Mouse (Mus musculus) adrenal gland, postnatal 25 days (tissue): Measurements from ENCODE around the gene Vps13d. TPM values are rescaled to one million over a fixed set of nuclear protein-coding genes. Genes with fewer than 3 reads are reported as not detected.

Source experiments
- DNase-seq: peaks from one replicate; pipeline ENCODE4 v3.0.0; 2021; ENCODE audit warnings: mixed read lengths
- total RNA-seq: library from RNA; stranded (reverse); gene quantifications from 2 replicates; pipeline ENCODE4 v1.2.3, GENCODE M21; 2021

Gene Vps13d
- total RNA-seq, 1 experiment from 2014 or later: 73.1 TPM

- DNase-seq: no peak
These were observed 115.5 kb downstream of the Vps13d start for GRCm38 (mm10) chr4:145079324-145079723.

DNA sequence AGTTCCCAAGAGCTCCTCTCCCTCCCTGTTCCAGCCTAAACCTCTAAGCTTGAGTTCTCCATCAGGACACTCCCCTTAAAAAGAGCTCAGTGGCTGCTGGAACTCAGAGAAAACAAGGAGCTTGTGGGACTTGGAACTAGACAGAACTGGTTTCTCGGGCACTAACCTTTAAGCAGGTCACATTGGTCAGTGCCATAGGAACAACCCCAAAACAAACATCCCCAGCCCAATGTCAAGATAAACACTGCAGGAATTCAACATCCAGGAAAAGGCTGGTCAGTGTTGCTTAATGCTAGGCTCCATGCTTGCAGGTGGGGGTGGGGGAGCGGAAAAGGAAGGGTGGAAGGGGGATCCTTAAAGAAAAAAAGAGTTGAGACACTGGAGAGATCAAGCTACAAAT is 120.5 kb downstream of the Vps13d start:
- no peak for DNase-seq

DNA sequence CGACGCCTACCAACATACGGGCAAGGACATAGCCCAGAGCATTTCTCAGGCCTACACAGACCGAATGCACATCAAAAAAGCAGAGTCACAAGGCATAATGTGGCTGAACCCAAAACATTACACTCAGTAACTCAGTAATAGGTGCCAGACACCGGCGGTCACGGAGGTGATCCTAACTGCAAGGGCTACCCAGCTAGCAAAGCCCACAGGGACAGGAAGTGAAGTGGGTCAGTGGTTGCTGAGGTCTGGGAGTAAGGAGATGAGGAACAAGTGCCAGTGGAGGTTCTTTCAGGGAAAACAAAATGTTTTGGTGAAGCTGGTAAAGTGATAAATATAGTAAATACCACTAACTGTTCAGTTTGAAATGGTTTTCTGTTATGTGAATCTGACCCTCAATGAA is 121.1 kb downstream of the Vps13d start:
- no peak for DNase-seq

DNA sequence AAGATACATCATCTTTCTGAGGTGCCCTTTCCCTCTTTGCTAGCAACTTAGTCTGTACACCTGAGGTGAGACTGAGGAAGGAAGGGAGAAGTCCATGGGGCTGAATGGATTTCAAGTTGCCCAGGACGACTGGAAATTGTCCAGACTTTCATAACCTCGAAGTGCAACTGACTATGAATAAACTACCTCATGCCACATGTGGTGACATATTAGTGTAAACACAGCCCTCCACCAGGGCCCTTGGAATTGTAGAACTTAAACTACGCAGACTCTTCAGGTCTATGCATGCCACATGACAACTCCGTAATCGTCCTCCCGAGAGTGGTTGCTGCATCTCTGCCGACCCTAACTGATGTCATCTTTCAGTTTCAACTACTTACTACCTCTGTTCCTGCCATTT is 122.9 kb downstream of the Vps13d start:
- no peak for DNase-seq

DNA sequence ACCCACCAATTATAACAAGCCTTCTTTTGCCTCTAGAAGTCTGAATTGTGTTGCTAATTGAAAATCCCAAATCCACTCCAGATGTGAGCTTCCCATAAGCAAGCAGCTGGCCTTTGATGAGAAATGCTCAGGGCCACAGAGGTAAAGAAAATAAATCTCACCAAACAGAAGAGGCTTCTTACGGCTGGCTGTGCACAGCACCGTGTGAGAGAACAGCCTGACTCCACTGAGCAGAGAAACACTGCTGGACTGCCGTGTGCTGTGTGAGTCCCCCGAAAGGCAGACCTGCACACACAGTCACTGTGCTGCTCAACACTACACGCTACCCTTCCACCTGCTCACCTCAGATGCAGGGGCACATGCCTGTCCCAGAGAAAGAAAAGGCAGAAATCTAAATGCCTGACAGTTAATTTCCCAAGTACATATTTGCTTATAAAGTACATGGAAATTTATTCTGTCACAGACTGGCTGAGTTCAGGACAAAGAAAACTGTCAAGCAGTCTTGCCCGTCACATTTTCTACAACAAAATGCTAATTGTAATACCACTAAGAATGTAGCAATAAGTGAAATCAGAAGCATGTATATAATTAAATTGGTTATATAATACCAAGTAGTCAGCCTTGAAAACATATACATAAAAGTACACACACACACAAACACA is 127.7 kb downstream of the Vps13d start:
- no peak for DNase-seq

GRCm38 (mm10) chr4:145066336-145067018 is 128.3 kb downstream of the Vps13d start:
- no peak for DNase-seq

DNA sequence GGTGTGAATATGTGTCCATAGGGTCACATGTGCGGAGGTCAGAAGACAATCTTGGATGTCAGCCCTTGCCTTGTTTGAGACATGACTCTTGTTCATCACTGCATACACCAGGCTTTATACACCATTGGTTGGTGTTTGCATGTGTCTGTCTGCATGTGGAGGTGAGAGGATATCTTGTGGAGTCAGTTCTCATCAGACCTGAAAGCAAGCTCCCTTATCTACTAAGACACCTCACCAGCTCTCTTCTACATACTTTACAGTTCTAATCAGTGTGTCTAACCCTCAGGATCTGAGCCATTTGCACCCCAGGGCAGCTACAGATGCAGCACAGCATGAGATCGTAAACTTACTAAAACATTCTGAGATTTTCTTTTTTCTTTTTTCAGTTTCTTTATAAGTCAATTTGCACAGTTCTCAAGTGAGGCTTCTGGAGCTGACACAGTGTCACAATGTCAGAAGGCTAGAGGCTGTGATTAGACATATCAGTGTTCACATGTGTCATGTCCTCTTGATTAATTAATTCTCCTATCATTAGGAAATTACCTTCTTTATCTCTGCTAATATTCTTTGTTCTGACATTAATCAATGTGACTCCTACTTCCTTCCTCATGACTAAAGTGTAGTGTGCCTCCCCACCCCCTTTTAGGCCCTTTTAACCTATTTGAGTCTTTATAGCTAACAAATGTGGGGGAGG is 135.9 kb downstream of the Vps13d start:
- DNase-seq: no peak

GRCm38 (mm10) chr4:145056346-145056745 is 138.5 kb downstream of the Vps13d start:
- DNase-seq: no peak

DNA sequence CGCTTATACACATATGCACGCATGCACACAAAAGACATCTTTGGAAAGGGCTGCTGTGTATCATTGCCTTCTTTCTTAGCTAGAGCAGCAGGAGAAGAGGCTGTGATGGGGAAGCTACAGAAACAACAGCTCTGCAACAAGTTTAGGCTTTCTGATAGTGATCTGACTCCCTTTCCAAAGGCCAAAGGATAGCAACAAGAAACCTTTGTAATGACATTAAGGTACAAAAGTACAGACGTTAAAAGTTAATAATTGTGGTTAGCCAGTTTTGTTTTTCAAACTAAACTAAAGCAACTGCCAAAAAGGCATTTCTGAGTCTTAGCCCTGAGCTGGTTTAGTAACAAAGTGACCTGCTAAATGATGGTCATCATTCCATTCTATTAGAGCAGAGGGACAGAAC is 139.0 kb downstream of the Vps13d start:
- no peak for DNase-seq

- no peak for DNase-seq
These were observed 140.4 kb downstream of the Vps13d start for GRCm38 (mm10) chr4:145054369-145054768.

- no peak for DNase-seq
These were observed 142.1 kb downstream of the Vps13d start for GRCm38 (mm10) chr4:145052697-145053096.

DNA sequence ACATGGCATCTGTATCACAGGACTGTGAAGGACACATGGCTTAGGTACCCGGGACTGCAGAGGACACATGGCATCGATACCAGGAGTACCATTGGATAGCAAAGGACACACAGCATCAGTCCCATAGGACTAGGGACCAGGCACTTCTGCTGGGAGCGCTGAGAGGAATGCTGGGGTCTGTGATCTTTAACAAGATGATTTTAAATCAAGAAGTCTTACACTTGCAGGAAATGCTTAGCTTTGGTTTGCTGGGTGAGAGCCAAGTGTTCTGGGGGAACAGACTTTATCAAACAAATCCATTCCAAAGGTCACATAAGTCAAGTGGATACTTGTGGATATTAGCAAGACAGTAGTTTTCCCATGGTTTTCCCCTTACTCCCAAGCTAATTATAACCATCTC is 142.5 kb downstream of the Vps13d start:
- DNase-seq: no peak

GRCm38 (mm10) chr4:145051209-145051969 is 143.4 kb downstream of the Vps13d start:
- no peak for DNase-seq

- no peak for DNase-seq
These were observed 144.1 kb downstream of the Vps13d start for GRCm38 (mm10) chr4:145050518-145051208.

DNA sequence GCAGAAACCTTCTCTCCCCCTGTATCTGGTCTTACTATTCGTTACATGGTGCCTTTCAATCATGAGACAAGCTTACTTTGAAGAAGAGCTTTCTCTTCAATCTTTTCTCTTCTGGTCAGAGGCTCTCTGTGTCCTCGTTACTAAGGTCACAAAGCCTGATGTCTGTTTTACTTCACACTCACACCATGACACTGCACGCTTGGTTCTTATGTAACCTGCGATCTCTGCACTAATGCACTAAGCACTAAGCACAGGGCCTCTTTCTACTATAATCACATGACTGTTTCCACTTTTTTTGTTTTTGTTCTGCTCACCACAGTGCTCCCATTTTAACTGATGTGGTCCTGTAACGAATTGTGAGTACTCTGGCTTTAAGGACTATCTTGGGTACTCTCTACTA is 146.8 kb downstream of the Vps13d start:
- no peak for DNase-seq

DNA sequence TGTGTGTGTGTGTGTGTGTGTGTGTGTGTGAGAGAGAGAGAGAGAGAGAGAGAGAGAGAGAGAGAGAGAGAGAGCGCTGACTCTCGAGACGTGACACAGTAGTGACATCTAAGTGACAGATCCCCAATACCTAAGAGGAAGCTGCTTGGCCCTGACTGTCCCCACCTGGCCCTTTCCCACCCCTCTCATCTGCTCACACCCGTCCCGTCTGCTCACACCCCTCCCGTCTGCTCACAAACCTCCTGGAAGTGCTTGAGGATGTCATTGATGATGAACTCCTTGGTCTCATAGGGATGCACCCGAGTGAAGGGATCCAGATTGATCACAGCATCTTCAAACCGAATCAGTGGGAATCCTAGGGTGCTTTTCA is 148.8 kb downstream of the Vps13d start:
- no peak for DNase-seq

- DNase-seq: no peak
These were observed 149.3 kb downstream of the Vps13d start for GRCm38 (mm10) chr4:145045312-145046031.

- no peak for DNase-seq
These were observed 153.5 kb downstream of the Vps13d start for GRCm38 (mm10) chr4:145041223-145041870.

DNA sequence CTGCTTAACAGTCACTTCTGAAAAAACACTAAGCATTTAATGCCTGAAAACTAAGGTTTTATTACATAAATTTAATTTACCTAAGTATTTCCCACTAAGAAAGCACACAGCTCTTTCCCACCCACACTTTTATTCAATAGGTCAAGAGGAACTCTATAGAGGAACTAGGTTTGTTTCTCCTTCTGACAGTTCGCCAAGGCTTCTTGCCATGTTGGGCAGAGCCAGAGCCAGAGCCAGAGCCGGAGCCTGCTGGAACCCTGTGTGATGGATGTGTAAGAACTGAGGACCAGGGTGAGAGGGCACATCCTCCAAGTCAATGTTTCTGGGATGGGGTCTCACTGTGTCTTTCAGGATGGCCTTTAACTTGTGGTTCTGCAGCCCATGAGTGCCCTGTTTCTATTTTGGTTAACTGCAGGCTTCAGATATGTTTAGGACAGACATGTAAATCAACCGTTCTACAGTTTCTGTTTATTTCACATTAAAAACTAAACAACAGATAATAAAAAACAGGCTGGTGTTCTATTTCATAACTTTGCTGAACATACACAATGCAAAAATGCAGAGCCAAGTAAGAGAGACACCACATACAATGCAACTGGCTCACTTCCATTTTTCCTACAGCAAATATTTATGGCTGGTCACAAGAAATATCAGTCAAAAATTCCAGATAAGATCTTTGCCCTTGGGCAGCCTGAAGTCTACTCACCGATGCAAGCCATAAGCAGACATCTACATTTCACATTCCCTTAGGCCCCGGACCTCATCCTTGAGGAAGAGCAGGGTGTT is 157.0 kb downstream of the Vps13d start:
- no peak for DNase-seq

DNA sequence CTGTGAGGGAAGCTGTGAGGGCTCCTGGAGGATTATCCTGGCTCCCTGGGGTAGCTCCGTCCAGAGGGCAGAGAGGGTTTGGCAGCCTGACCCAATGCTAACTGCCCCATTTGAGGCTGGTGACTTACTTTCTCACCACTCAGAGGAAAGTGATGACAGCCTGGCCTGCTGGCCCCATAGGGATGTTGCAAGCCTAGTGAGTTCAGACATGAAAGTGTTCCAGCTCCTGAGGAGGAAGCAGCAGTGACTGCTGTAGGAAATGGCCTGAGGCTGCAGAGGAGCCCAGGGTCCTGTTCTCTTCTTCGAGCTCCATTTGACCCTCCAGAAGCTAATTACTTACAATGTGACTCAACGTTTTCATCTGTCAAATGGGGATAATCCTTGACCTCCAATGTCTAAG is 157.8 kb downstream of the Vps13d start:
- peak; percentile 16 for DNase-seq
